ENCODE assay signal across 21 mouse cellular contexts in the genomic region with DNA sequence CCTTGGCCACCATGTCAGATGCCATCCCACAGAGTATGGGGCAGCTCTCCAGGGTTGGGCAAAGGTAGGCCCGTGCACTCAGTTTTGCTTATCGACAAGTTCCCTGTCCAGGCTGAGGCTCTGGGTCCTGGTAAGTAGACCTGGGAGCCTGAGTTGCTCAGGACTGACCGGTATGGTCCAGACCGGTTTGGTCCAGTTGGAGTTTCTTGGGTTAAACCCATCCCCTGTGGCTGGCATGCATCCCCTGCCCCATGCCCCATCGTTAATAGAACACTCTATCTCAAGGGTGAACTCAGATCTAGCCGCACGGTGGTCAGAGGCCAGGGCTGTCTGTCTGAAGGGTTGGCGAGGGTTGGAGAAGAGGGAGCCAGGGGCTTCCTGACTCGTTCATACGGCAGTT. TPM values are rescaled to one million over a fixed set of nuclear protein-coding genes. Genes with fewer than 3 reads are reported as not detected.
DNase-seq lines count a peak whose midpoint lies in the region; ATAC-seq lines count a peak whose summit lies in the region.
"Had no signal": no experiment of that assay in that cellular context is flagged by ENCODE, and none has a peak within 500 bp of the region (broad histone marks: within the 10 kb centered on the region; RNA-seq: fewer than 3 reads in every experiment).

No protein-coding gene starts in this region.

- WGBS in kidney, embryonic 15.5 days: 87% methylated on average over 10 of the region's 10 CpGs
- WGBS in midbrain, embryonic 11.5 days: 85% methylated on average over 10 of the region's 10 CpGs
- 86% methylated on average over 10 of the region's 10 CpGs for WGBS in midbrain, embryonic 14.5 days
- WGBS in intestine, embryonic 16.5 days: 87% methylated on average over 10 of the region's 10 CpGs

- no peaks in the 10 kb centered on the region for H3K36me3 ChIP-seq in kidney, embryonic 15.5 days
- no peaks in the 10 kb centered on the region for H3K36me3 ChIP-seq in midbrain, embryonic 11.5 days (ENCODE audit: control insufficient read depth, insufficient read depth, low read length)
- H3K36me3 ChIP-seq in midbrain, embryonic 14.5 days (ENCODE audit: control insufficient read depth, insufficient read depth, low read length): no peaks in the 10 kb centered on the region
- no peaks in the 10 kb centered on the region for H3K36me3 ChIP-seq in intestine, embryonic 16.5 days (ENCODE audit: control insufficient read depth, insufficient read depth, low read length)
- H3K36me3 ChIP-seq: forebrain, embryonic 10.5 days; G1E; heart, embryonic 10.5 days; heart, embryonic 13.5 days had no signal

- peaks cover 21% of the 10 kb centered on the region for H3K4me1 ChIP-seq in kidney, embryonic 15.5 days
- no peaks in the 10 kb centered on the region for H3K4me1 ChIP-seq in midbrain, embryonic 11.5 days (ENCODE audit: control insufficient read depth, insufficient read depth, low read length)
- no peaks in the 10 kb centered on the region for H3K4me1 ChIP-seq in midbrain, embryonic 14.5 days (ENCODE audit: control insufficient read depth, insufficient read depth, low read length)
- H3K4me1 ChIP-seq in intestine, embryonic 16.5 days (ENCODE audit: control insufficient read depth, insufficient read depth, low read length): peaks cover 14% of the 10 kb centered on the region; the same call in 1 of the 2 replicates
- H3K4me1 ChIP-seq: forebrain, embryonic 10.5 days had no signal

- H3K27me3 ChIP-seq in kidney, embryonic 15.5 days: peaks cover 64% of the 10 kb centered on the region
- no peaks in the 10 kb centered on the region for H3K27me3 ChIP-seq in midbrain, embryonic 11.5 days (ENCODE audit: control insufficient read depth, insufficient read depth, low read length)
- H3K27me3 ChIP-seq in midbrain, embryonic 14.5 days (ENCODE audit: control insufficient read depth, insufficient read depth, low read length): no peaks in the 10 kb centered on the region
- no peaks in the 10 kb centered on the region for H3K27me3 ChIP-seq in intestine, embryonic 16.5 days (replicated peaks; ENCODE audit: control insufficient read depth, insufficient read depth, low read length)
- H3K27me3 ChIP-seq: forebrain, embryonic 13.5 days had no signal

- no peak for ATAC-seq in kidney, embryonic 15.5 days (replicated peaks; ENCODE audit: low FRiP score)
- ATAC-seq in midbrain, embryonic 11.5 days (ENCODE audit: low FRiP score): no peak
- no peak for ATAC-seq in midbrain, embryonic 14.5 days (ENCODE audit: low FRiP score, low TSS enrichment)
- no peak for ATAC-seq in intestine, embryonic 16.5 days
- ATAC-seq: forebrain, embryonic 13.5 days; forebrain, embryonic 16.5 days; Patski had no signal

- peak; percentile 63 for DNase-seq in kidney, adult 18-20 months
- peak; percentile 61 for DNase-seq in midbrain, embryonic 11.5 days (ENCODE audit: low spot score, missing footprints)
- no peak for DNase-seq in midbrain, embryonic 14.5 days
- peak; percentile 66 for DNase-seq in kidney, postnatal 14 days
- no peak for DNase-seq in retina, postnatal 1 day
- DNase-seq: cerebellum, adult 18-20 months; cerebellum, adult 9-10 months; gastrocnemius, postnatal 10 days; gastrocnemius, postnatal 36 days had no signal

- H3K9ac ChIP-seq in kidney, embryonic 15.5 days: no peak overlapping the region
- no peak overlapping the region for H3K9ac ChIP-seq in midbrain, embryonic 11.5 days (ENCODE audit: low read length)
- no peak overlapping the region for H3K9ac ChIP-seq in midbrain, embryonic 14.5 days (replicated peaks; ENCODE audit: low read length)
- H3K9ac ChIP-seq in intestine, embryonic 16.5 days (ENCODE audit: low read depth, low read length): no peak overlapping the region
- H3K9ac ChIP-seq: forebrain, embryonic 13.5 days; heart, embryonic 13.5 days had no signal

- H3K4me3 ChIP-seq in kidney, embryonic 15.5 days (replicated peaks): no peak overlapping the region
- no peak overlapping the region for H3K4me3 ChIP-seq in midbrain, embryonic 11.5 days (ENCODE audit: low read depth, low read length)
- no peak overlapping the region for H3K4me3 ChIP-seq in midbrain, embryonic 14.5 days (replicated peaks; ENCODE audit: low read depth, low read length)
- H3K4me3 ChIP-seq in intestine, embryonic 16.5 days (ENCODE audit: low read length): no peak overlapping the region
- H3K4me3 ChIP-seq: forebrain, embryonic 10.5 days; forebrain, embryonic 13.5 days; heart, adult 2 months; heart, embryonic 10.5 days; heart, embryonic 13.5 days had no signal

- H3K4me2 ChIP-seq in kidney, embryonic 15.5 days: no peak overlapping the region
- H3K4me2 ChIP-seq in midbrain, embryonic 11.5 days: no peak overlapping the region
- H3K4me2 ChIP-seq in midbrain, embryonic 14.5 days (ENCODE audit: low read length): no peak overlapping the region
- no peak overlapping the region for H3K4me2 ChIP-seq in intestine, embryonic 16.5 days (ENCODE audit: low read depth, low read length)
- H3K4me2 ChIP-seq: forebrain, embryonic 13.5 days; heart, embryonic 13.5 days had no signal

- no peaks in the 10 kb centered on the region for H3K9me3 ChIP-seq in kidney, embryonic 15.5 days (replicated peaks)
- no peaks in the 10 kb centered on the region for H3K9me3 ChIP-seq in midbrain, embryonic 11.5 days (ENCODE audit: control insufficient read depth, low read length)
- no peaks in the 10 kb centered on the region for H3K9me3 ChIP-seq in midbrain, embryonic 14.5 days (ENCODE audit: control insufficient read depth, low read length)
- H3K9me3 ChIP-seq in intestine, embryonic 16.5 days (ENCODE audit: control insufficient read depth, low read length): no peaks in the 10 kb centered on the region
- H3K9me3 ChIP-seq: forebrain, embryonic 10.5 days; forebrain, embryonic 13.5 days; heart, embryonic 10.5 days; heart, embryonic 13.5 days had no signal

- H3K27ac ChIP-seq in kidney, embryonic 15.5 days: no peak overlapping the region
- H3K27ac ChIP-seq in midbrain, embryonic 11.5 days (ENCODE audit: low read depth, low read length): no peak overlapping the region
- H3K27ac ChIP-seq in midbrain, embryonic 14.5 days (replicated peaks; ENCODE audit: low read depth, low read length): no peak overlapping the region
- H3K27ac ChIP-seq in intestine, embryonic 16.5 days (ENCODE audit: low read length): no peak overlapping the region
- H3K27ac ChIP-seq: forebrain, embryonic 10.5 days; forebrain, embryonic 13.5 days; heart, adult 2 months; heart, embryonic 10.5 days; heart, embryonic 13.5 days had no signal

RNA-seq across cellular contexts. Expression of a gene that starts 12.1 kb away (rescaled TPM):
- 17.9 and 18.0 TPM in 2 replicates for polyA plus RNA-seq in kidney, embryonic 15.5 days (2015; fragmentation: Nextera tagmentation; extraction: Ambion mirVana)
- polyA plus RNA-seq in midbrain, embryonic 11.5 days (2014; fragmentation: Nextera tagmentation; extraction: Ambion mirVana): not detected in 2 replicates
- polyA plus RNA-seq in midbrain, embryonic 14.5 days (2014; fragmentation: Nextera tagmentation; extraction: Ambion mirVana): not detected in 2 replicates
- polyA plus RNA-seq in intestine, embryonic 16.5 days (2015; fragmentation: Nextera tagmentation; extraction: Ambion mirVana): 14.0 and 19.7 TPM in 2 replicates
- polyA plus RNA-seq: embryonic facial prominence, embryonic 11.5 days; forebrain, embryonic 10.5 days; forebrain, embryonic 13.5 days; forebrain, embryonic 16.5 days; G1E; heart, embryonic 10.5 days; hindbrain, embryonic 11.5 days; Patski had no signal

RNA-seq across cellular contexts. Expression of a gene that starts 45.6 kb away (rescaled TPM):
- 0.12 and 0.21 TPM in 2 replicates for polyA plus RNA-seq in kidney, embryonic 15.5 days (2015; fragmentation: Nextera tagmentation; extraction: Ambion mirVana)
- polyA plus RNA-seq in midbrain, embryonic 11.5 days (2014; fragmentation: Nextera tagmentation; extraction: Ambion mirVana): 0.08 TPM in 1 of 2 replicates, not detected in the other
- polyA plus RNA-seq in midbrain, embryonic 14.5 days (2014; fragmentation: Nextera tagmentation; extraction: Ambion mirVana): not detected in 2 replicates
- 0.22 and 0.23 TPM in 2 replicates for polyA plus RNA-seq in intestine, embryonic 16.5 days (2015; fragmentation: Nextera tagmentation; extraction: Ambion mirVana)
- polyA plus RNA-seq: embryonic facial prominence, embryonic 11.5 days; forebrain, embryonic 16.5 days; G1E; heart, adult 2 months; Patski had no signal

RNA-seq across cellular contexts. Expression of a gene that starts 53.8 kb away (rescaled TPM):
- 0.40 and 0.64 TPM in 2 replicates for polyA plus RNA-seq in kidney, embryonic 15.5 days (2015; fragmentation: Nextera tagmentation; extraction: Ambion mirVana)
- polyA plus RNA-seq in midbrain, embryonic 11.5 days (2014; fragmentation: Nextera tagmentation; extraction: Ambion mirVana): 0.46 and 0.55 TPM in 2 replicates
- polyA plus RNA-seq in midbrain, embryonic 14.5 days (2014; fragmentation: Nextera tagmentation; extraction: Ambion mirVana): 1.7 TPM in 1 of 2 replicates, not detected in the other
- polyA plus RNA-seq in intestine, embryonic 16.5 days (2015; fragmentation: Nextera tagmentation; extraction: Ambion mirVana): 0.65 and 1.9 TPM in 2 replicates
- polyA plus RNA-seq: embryonic facial prominence, embryonic 11.5 days; forebrain, embryonic 10.5 days; forebrain, embryonic 13.5 days; forebrain, embryonic 16.5 days; G1E; heart, embryonic 10.5 days; hindbrain, embryonic 11.5 days had no signal

Comparison
In these comparisons a context has a peak if more than half of its experiments do, and no peak if none do; other contexts are left out.
1. DNase-seq: peak in kidney, adult 18-20 months (single experiment), midbrain, embryonic 11.5 days (single experiment) and kidney, postnatal 14 days (single experiment); none in midbrain, embryonic 14.5 days (single experiment) and retina, postnatal 1 day (single experiment).
2. RNA of a gene that starts 12.1 kb away (polyA plus RNA-seq): 17.9 to 18.0 TPM in kidney, embryonic 15.5 days and 14.0 to 19.7 TPM in intestine, embryonic 16.5 days; not detected in midbrain, embryonic 11.5 days and not detected in midbrain, embryonic 14.5 days; every median in the first group is over 10 times any median in the second.